Mouse (Mus musculus) neural tube, embryonic 14.5 days (tissue): ENCODE data around the gene Tmem116. TPM values are rescaled to one million over a fixed set of nuclear protein-coding genes. Genes with fewer than 3 reads are reported as not detected.

ENCODE experiments used
- ATAC-seq: fragments of 200-750 bp; cut with Nextera tagmentation; 2 replicates; pipeline ENCODE4 v1.8.0; 2017; ENCODE audit warnings: low read depth, mild to moderate bottlenecking, moderate TSS enrichment, moderate library complexity
- H3K27ac ChIP-seq: fragments of 300-500 bp; sonication (generic); 2 replicates; pipeline ENCODE4 v1.5.1; 2014; ENCODE audit warnings: low read depth, mild to moderate bottlenecking, control low read depth, low read length, moderate library complexity, mixed read lengths
- H3K27me3 ChIP-seq: fragments of 300-500 bp; sonication (generic); 2 replicates; pipeline ENCODE4 v1.6.1; 2014; ENCODE audit warnings: low read length; ENCODE audit not compliant: control insufficient read depth, insufficient read depth
- H3K36me3 ChIP-seq: fragments of 300-500 bp; sonication (generic); 2 replicates; pipeline ENCODE4 v1.6.1; 2014; ENCODE audit warnings: low read length, mixed read lengths; ENCODE audit not compliant: control insufficient read depth, insufficient read depth
- H3K4me1 ChIP-seq: fragments of 300-500 bp; sonication (generic); 2 replicates; pipeline ENCODE4 v1.6.1; 2014; ENCODE audit warnings: low read length; ENCODE audit not compliant: control insufficient read depth, insufficient read depth
- H3K4me2 ChIP-seq: fragments of 300-500 bp; sonication (generic); 2 replicates; pipeline ENCODE4 v1.6.1; 2014; ENCODE audit warnings: mild to moderate bottlenecking, low read depth, low read length, control low read depth
- H3K4me3 ChIP-seq: fragments of 300-500 bp; sonication (generic); 2 replicates; pipeline ENCODE4 v1.5.1; 2014; ENCODE audit warnings: low read depth, low read length, control low read depth, mixed read lengths
- H3K9ac ChIP-seq: fragments of 300-500 bp; sonication (generic); replicated peaks from 2 replicates; pipeline ENCODE4 v1.6.1; 2014; ENCODE audit warnings: low read depth, mild to moderate bottlenecking, control low read depth, low read length, mixed read lengths
- H3K9me3 ChIP-seq: fragments of 300-500 bp; sonication (generic); 2 replicates; pipeline ENCODE4 v1.6.1; 2016; ENCODE audit warnings: low read length; ENCODE audit not compliant: control insufficient read depth
- WGBS: fragments of 180-500 bp; shearing (Covaris S2); extraction: QIAGEN DNeasy Blood & Tissue Kit; methylation state at CpG from one replicate; pipeline ENCODE4 v1.1.7; 2014; 5-methylcytosine and 5-hydroxymethylcytosine counted together
- polyA plus RNA-seq: library from polyadenylated mRNA; unstranded; fragments of >200 nt; fragmentation: Nextera tagmentation; extraction: Ambion mirVana; gene quantifications from 2 replicates; pipeline ENCODE4 v1.2.1, GENCODE M21; 2014

Gene Tmem116
- polyA plus RNA-seq, 1 experiment from 2014 or later = 2.2 TPM

DNA sequence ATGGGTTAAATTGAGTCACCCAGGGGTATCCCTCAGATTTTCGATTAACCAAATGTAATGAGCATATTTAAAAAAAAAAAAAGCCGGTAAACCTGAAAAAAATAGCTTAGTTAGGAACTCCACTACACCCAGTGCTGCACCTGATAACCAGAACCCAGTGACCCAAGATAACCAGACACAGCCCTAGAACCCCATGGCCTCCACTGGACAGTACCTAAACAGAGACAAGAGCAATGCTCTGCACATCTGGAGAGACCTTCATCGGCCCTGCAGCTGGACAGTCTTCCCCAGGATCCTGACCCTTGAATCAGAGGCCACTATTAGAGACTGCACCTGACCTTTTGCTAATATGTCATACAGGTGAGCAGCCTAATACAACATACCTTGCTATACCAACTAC lies 95.4 kb downstream of the Tmem116 start:
- Histone ChIP-seq H3K4me3 (no peak overlapping the region), H3K9ac (no peak overlapping the region), H3K27ac (no peak overlapping the region), H3K4me2 (no peak overlapping the region), H3K9me3 (no peaks in the 10 kb centered on the region), H3K27me3 (0 out of 2 replicates have a peak, but pooled peaks cover 2% of the 10 kb centered on the region), H3K4me1 (peaks cover 19% of the 10 kb centered on the region), H3K36me3 (no peaks in the 10 kb centered on the region)
- ATAC-seq = no peak
- 94% methylated on average over 3 of the region's 3 CpGs for WGBS

DNA sequence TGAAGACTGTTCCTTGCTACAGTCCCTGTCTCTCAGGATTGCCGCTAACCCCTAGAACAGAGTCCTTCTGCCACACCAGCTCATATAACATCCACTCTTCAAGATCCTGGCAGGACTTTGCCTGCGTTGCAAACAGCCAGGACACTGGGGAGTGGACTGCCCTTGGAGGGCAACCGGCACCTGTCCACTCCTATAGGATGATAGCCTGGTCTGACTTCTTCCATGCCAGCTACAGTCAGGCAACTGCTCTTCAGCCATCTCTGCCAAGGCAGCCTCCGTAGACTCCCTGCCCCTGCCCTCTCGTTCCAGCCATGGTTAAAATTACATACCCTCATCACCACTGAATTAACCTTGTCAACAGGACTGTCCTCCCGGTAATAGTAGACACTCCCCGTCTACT lies 97.5 kb downstream of the Tmem116 start:
- Histone ChIP-seq H3K27me3 (0 out of 2 replicates have a peak, but pooled peaks cover 2% of the 10 kb centered on the region), H3K4me2 (no peak overlapping the region), H3K9ac (no peak overlapping the region), H3K4me1 (peaks cover 9% of the 10 kb centered on the region), H3K36me3 (no peaks in the 10 kb centered on the region), H3K4me3 (no peak overlapping the region), H3K27ac (no peak overlapping the region), H3K9me3 (no peaks in the 10 kb centered on the region)
- ATAC-seq = no peak
- WGBS = 86% methylated on average over 7 of the region's 7 CpGs

DNA sequence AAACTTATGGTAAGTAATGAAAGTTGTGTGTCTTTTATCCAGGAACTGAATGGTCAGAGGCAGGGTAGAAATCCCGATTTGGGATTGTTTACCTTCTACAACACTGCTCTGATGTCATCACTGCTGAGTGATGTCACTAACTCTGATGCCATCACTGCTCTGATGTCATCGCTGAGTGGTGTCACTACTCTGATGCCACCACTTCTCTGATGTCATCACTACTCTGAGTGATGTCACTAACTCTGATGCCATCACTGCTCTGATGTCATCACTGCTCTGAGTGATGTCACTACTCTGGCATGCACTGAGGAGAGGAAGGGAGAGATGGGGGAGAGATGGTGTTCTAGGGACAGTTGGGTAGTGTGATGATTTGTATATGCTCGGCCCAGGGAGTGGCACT lies 110.7 kb downstream of the Tmem116 start:
- ATAC-seq = no peak
- Histone ChIP-seq H3K4me3 (no peak overlapping the region), H3K36me3 (no peaks in the 10 kb centered on the region), H3K9me3 (no peaks in the 10 kb centered on the region), H3K4me1 (no peaks in the 10 kb centered on the region), H3K9ac (no peak overlapping the region), H3K27ac (no peak overlapping the region), H3K4me2 (no peak overlapping the region), H3K27me3 (no peaks in the 10 kb centered on the region)
- 94% methylated on average over 3 of the region's 3 CpGs for WGBS

DNA sequence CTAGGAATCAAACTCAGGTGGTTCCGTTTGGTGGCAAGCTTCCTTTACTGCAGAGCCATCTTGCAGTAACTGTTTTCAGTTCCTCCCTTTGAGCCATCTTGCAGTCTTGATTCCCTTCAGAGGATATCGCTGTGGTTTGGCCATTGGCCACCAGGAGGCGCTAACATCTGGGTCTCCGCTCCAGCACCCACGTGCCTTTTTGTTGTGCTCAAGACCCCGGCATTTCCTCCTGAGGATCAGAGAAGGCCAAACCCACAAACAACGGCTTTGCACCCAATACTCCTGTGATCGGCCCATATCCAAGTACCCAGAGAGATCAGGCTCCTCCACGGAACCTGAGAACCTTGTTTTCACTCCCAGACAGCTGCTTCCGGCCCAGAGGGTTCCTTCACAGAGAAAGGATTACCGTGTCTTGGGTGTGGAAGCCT lies 112.8 kb downstream of the Tmem116 start:
- 16% methylated on average over 11 of the region's 11 CpGs for WGBS
- no peaks in the 10 kb centered on the region for H3K27me3 ChIP-seq
- no peak overlapping the region for H3K27ac ChIP-seq
- H3K9me3 ChIP-seq = no peaks in the 10 kb centered on the region
- ATAC-seq = no peak
- no peak overlapping the region for H3K4me3 ChIP-seq
- no peaks in the 10 kb centered on the region for H3K36me3 ChIP-seq
- no peak overlapping the region for H3K9ac ChIP-seq
- no peak overlapping the region for H3K4me2 ChIP-seq
- no peaks in the 10 kb centered on the region for H3K4me1 ChIP-seq

DNA sequence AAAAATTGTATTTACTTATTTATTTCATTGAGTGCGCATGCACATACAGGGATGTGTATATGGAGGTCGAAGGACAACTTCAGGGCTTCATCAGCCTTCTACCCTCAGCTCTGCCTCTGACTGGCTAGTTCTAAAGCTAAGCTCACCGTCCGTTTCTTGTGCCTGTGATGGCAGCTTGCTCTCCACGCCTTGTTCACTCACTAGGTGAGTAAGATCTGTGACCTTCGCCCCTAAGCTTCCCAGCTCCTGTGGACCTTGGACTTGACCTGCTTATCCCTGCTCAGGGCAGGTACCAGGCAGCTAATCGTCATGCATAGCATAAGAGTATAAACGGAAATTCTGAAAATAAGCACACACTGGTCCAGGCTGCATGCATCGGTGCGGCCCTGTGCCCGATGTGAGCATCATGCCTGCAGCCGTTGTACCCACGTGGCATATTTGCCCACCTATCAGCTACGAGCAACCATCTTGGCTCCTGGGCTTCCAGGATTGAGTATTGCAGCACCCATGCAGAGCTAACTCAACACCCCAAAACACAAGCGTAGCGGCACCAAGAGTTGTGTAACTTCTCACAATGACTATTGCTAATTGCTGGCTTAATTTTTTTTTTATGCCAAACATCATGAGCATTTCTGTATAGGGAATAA lies 114.5 kb downstream of the Tmem116 start:
- ATAC-seq = no peak
- no peaks in the 10 kb centered on the region for H3K4me1 ChIP-seq
- no peak overlapping the region for H3K27ac ChIP-seq
- WGBS = 95% methylated on average over 16 of the region's 16 CpGs
- no peaks in the 10 kb centered on the region for H3K9me3 ChIP-seq
- no peak overlapping the region for H3K9ac ChIP-seq
- H3K4me3 ChIP-seq = no peak overlapping the region
- H3K4me2 ChIP-seq = no peak overlapping the region
- H3K27me3 ChIP-seq = no peaks in the 10 kb centered on the region
- no peaks in the 10 kb centered on the region for H3K36me3 ChIP-seq

DNA sequence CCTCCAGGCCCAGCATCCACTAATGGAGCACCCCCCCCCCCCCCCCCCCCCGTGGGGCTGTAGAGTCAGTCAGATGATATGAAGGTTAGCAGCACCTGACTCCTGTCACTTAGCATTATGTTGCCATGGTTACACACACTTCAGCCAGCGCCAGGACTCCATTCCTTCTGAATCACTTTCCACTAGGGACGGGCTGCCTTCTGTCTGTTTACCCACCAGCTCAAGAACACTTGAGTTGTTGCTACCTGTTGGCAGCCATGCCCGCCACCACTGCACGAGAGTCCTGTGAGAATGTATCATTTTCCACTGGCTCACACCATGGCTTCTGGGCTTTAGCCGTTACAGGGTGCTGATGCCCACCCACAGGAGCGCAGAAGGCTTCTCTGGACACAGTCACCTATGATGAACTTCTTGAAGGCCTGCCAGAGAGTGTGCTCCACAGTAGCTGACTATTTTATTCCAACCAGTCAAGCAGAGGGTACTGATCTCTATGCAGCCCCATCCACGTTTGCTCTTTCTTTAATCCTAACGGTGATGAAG lies 118.3 kb downstream of the Tmem116 start:
- Histone ChIP-seq H3K27me3 (no peaks in the 10 kb centered on the region), H3K9me3 (no peaks in the 10 kb centered on the region), H3K4me2 (no peak overlapping the region), H3K4me1 (no peaks in the 10 kb centered on the region), H3K27ac (no peak overlapping the region), H3K4me3 (no peak overlapping the region), H3K9ac (no peak overlapping the region), H3K36me3 (peaks cover 16% of the 10 kb centered on the region)
- no peak for ATAC-seq
- WGBS = 87% methylated on average over 8 of the region's 9 CpGs

DNA sequence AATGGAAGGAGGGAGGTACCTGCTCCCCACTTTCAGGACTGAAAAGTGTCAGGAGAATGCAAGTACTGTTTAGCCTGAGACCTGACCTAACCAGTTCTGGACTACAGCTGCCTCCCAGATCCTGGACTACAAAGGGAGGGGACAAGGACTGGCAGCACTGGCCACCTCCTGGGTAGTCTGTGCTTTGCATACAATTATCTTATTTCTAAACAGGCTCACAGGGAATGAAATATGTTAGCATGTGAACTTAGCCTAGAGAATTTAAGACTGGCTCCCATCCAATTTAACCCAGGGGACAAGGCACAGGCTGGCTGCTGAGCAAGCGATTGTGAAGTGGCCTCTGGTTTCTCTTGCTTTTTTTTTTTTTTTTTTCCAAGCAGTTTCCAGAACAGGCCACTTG lies 119.1 kb downstream of the Tmem116 start:
- Histone ChIP-seq H3K4me1 (no peaks in the 10 kb centered on the region), H3K27ac (no peak overlapping the region), H3K27me3 (no peaks in the 10 kb centered on the region), H3K4me2 (no peak overlapping the region), H3K9me3 (no peaks in the 10 kb centered on the region), H3K9ac (no peak overlapping the region), H3K36me3 (peaks cover 16% of the 10 kb centered on the region), H3K4me3 (no peak overlapping the region)
- WGBS = 77% methylated on average over 1 of the region's 1 CpGs
- no peak for ATAC-seq

Other genes starting within 250 kb of the Tmem116 start
- 368 and 383 TPM in 2 replicates for gene Rpl6, start 247.4 kb upstream of the Tmem116 start, polyA plus RNA-seq
- 30.1 and 35.2 TPM in 2 replicates for gene Hectd4, start 231.7 kb upstream of the Tmem116 start, polyA plus RNA-seq
- gene Trafd1, start 66.3 kb upstream of the Tmem116 start, polyA plus RNA-seq = 117 and 121 TPM in 2 replicates
- gene Naa25, start 54.0 kb upstream of the Tmem116 start, polyA plus RNA-seq = 62.0 and 64.4 TPM in 2 replicates
- 146 and 155 TPM in 2 replicates for gene Erp29, start 613 bp downstream of the Tmem116 start, polyA plus RNA-seq
- gene Adam1b, start 51.5 kb downstream of the Tmem116 start, polyA plus RNA-seq = 0.36 TPM in 1 of 2 replicates, not detected in the other
- gene Adam1a, start 93.6 kb downstream of the Tmem116 start, polyA plus RNA-seq = 6.8 and 6.9 TPM in 2 replicates
- gene Gm42878, start 93.6 kb downstream of the Tmem116 start, polyA plus RNA-seq = not detected in 2 replicates
- 69.8 and 75.5 TPM in 2 replicates for gene Mapkapk5, start 94.0 kb downstream of the Tmem116 start, polyA plus RNA-seq
- 39.0 and 66.5 TPM in 2 replicates for gene Aldh2, start 141.9 kb downstream of the Tmem116 start, polyA plus RNA-seq
- 1.1 and 2.1 TPM in 2 replicates for gene Acad12, start 167.0 kb downstream of the Tmem116 start, polyA plus RNA-seq
- gene Acad10, start 208.6 kb downstream of the Tmem116 start, polyA plus RNA-seq = 1.3 and 1.9 TPM in 2 replicates
- 35.0 and 46.7 TPM in 2 replicates for gene Brap, start 208.7 kb downstream of the Tmem116 start, polyA plus RNA-seq